Mouse (Mus musculus) T-helper 1 cell (primary cell): Measurements from ENCODE around the gene Cby1.

Experiments
- in situ Hi-C: fragments of 300-600 bp; cut with MboI, MseI; formaldehyde crosslinking; loops from one replicate; pipeline ENCODE4 v1.15.1; 2025; ENCODE audit warnings: high pct_unique_total_duplicates

The Cby1 gene

GRCm38 (mm10) chr15:79697011-79697410 is 38.0 kb downstream of the Cby1 start:
- in situ Hi-C loops: loop anchor here (10.0 kb wide), 1 partner anchor 1762 kb away; no protein-coding TSS in a partner anchor

- in situ Hi-C loops: loop anchor here (10.0 kb wide), 1 partner anchor 1763 kb away; no protein-coding TSS in a partner anchor
Observed at GRCm38 (mm10) chr15:79697558-79698187, 38.7 kb downstream of the Cby1 start.

- in situ Hi-C loops: no loop called here
Observed at GRCm38 (mm10) chr15:79706603-79707214, 47.7 kb downstream of the Cby1 start.

- in situ Hi-C loops: no loop called here
Observed at GRCm38 (mm10) chr15:79708229-79708822, 49.3 kb downstream of the Cby1 start.

GRCm38 (mm10) chr15:79715646-79716045 is 56.6 kb downstream of the Cby1 start:
- in situ Hi-C loops: no loop called here

- in situ Hi-C loops: no loop called here
Observed at GRCm38 (mm10) chr15:79716710-79717109, 57.7 kb downstream of the Cby1 start.
